In the genomic region with DNA sequence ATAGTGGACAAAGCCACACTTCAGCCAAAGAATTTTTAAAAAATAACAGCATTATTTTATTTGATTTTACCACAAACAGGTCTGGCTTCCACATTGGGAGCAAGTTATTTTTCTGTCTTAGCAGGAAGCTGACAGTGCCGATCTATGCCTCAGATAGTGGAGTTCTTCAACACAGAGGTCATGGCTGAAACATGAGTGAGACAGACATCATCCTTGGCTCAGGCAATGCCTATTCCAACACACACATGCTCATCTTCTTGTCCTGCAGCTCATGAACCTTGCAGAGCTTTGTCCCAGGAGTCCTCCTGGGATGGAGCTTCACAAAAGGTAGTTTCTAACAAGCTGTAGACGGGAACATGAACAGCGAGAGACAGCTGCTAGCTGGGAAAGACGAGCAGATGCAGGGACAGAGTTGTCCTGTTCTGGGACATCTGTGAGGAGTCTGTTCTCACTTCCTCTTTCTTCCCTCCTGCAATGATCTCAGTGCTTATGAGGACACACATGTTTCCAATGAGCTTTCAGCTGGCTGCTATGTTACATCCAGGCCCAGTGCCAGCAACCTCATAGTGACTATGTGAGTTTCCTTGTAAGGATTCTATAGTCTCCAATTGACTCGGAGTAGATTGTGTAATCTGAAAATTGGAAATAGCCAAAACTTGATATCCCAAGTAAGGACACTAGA, we compare ENCODE assay signal across 10 mouse cellular contexts.
DNase-seq lines count a peak whose midpoint lies in the region; ATAC-seq lines count a peak whose summit lies in the region.
"Had no signal": no experiment of that assay in that cellular context is flagged by ENCODE, and none has a peak within 500 bp of the region (broad histone marks: within the 10 kb centered on the region; RNA-seq: fewer than 3 reads in every experiment).

No protein-coding gene starts in this region.

- no peak overlapping the region for H3K4me3 ChIP-seq in stomach, embryonic 16.5 days (replicated peaks; ENCODE audit: low read length)

- H3K4me1 ChIP-seq in stomach, embryonic 16.5 days (ENCODE audit: control insufficient read depth, insufficient read depth, low read length): no peaks in the 10 kb centered on the region

- 0 out of 2 replicates have a peak, but pooled peaks have one; percentile 53 for ATAC-seq in stomach, embryonic 16.5 days (ENCODE audit: insufficient read depth, low FRiP score)

- H3K9ac ChIP-seq in stomach, embryonic 16.5 days (ENCODE audit: low read length): no peak overlapping the region
- H3K9ac ChIP-seq: hindbrain, embryonic 14.5 days had no signal

- H3K36me3 ChIP-seq in stomach, embryonic 16.5 days (ENCODE audit: control insufficient read depth, insufficient read depth, low read length): no peaks in the 10 kb centered on the region

- no peak overlapping the region for H3K27ac ChIP-seq in stomach, embryonic 16.5 days (ENCODE audit: low read length)
- H3K27ac ChIP-seq: hindbrain, embryonic 14.5 days had no signal

- H3K9me3 ChIP-seq in stomach, embryonic 16.5 days (replicated peaks; ENCODE audit: control insufficient read depth, low read length): no peaks in the 10 kb centered on the region

- H3K4me2 ChIP-seq in stomach, embryonic 16.5 days (ENCODE audit: low read depth, low read length): no peak overlapping the region
- H3K4me2 ChIP-seq: hindbrain, embryonic 14.5 days had no signal

- peak; percentile 6 for DNase-seq in gastrocnemius, adult 18-20 months (ENCODE audit: low spot score)
- DNase-seq in gastrocnemius, adult 8-10 months (ENCODE audit: low spot score in 2 of 2): no peak
- peak; percentile 4 to 8 for DNase-seq in spleen, postnatal 36 days (ENCODE audit: low spot score in 2 of 2)
- DNase-seq in spleen, postnatal 14 days (ENCODE audit: low spot score in 2 of 2): no peak
- DNase-seq in heart, postnatal 4 days: peak; percentile 55
- no peak for DNase-seq in cerebellum, postnatal 10 days
- DNase-seq in c-Kit-positive CD71-positive TER-119-positive erythroid progenitor cells, embryonic 14.5 days (ENCODE audit: low spot score): no peak
- DNase-seq: cerebellum, adult 11 months had no signal

- H3K27me3 ChIP-seq in stomach, embryonic 16.5 days (ENCODE audit: control insufficient read depth, insufficient read depth, low read length): no peaks in the 10 kb centered on the region

- 55% methylated on average over 5 of the region's 5 CpGs for WGBS in stomach, embryonic 16.5 days

Comparison
In these comparisons a context has a peak if more than half of its experiments do, and no peak if none do; other contexts are left out.
1. DNase-seq: peak in gastrocnemius, adult 18-20 months (single experiment), spleen, postnatal 36 days (2 of 2) and heart, postnatal 4 days (single experiment); none in gastrocnemius, adult 8-10 months (0 of 2), spleen, postnatal 14 days (0 of 2), cerebellum, postnatal 10 days (0 of 2) and c-Kit-positive CD71-positive TER-119-positive erythroid progenitor cells, embryonic 14.5 days (single experiment).